Mouse (Mus musculus) brain, embryonic 14.5 days (tissue): Measurements from ENCODE around the gene Usp30.

Experiments
- CTCF ChIP-seq: fragments of 200-500 bp; IDR thresholded peaks from 2 replicates; pipeline ENCODE4 v1.5.1; 2012; ENCODE audit warnings: inconsistent platforms, mild to moderate bottlenecking, moderate library complexity, borderline replicate concordance; ENCODE audit not compliant: insufficient read depth, insufficient read length; ENCODE audit errors: extremely low read depth
- POLR2A ChIP-seq: fragments of 200-500 bp; IDR thresholded peaks from 2 replicates; pipeline ENCODE4 v1.6.1; 2012; ENCODE audit warnings: mild to moderate bottlenecking, inconsistent platforms, borderline replicate concordance; ENCODE audit not compliant: poor library complexity, insufficient read depth, insufficient read length, severe bottlenecking; ENCODE audit errors: extremely low read depth

DNA sequence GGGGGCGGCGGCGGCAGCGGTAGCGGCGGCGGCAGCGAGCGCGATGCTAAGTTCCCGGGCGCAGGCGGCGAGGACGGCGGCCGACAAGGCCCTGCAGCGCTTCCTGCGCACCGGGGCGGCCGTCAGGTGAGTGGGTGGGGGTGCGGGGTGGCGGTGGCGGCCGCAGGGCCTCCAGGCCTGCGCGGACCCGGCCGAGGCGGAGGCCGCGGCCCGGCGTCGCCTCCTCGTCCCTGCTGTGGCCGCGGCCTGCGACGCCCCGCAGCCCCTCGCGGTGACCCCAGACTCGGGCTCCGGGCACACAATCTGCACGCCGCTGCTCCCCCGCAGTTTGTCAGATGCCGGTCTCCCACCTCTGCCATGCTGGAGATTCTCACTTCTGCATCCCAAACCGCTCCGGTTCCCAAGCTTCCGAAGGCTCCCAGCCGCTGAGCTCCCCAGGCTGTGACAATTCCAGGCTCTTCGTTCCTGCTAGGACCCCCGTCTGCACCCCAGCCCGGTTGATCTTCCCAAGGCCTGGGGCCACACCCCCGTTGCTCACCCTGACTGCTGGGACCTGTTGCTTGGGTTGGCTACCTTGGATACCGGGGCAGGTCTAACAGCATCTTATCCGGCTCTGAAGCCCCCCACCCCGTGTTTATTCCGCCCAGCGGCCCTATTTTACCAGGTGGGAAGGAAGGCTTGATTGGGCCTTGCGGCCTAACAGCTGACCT, 35.3 kb downstream of the Usp30 start:
- no peak for TF ChIP-seq CTCF
- TF ChIP-seq POLR2A: no peak
